Mouse (Mus musculus): ENCODE measurements at regions not wholly inside any gene's neighbourhood (a gene's known extent, or its start where the extent isn't known, plus 50 kb on each side); places are given as distances from the start of the nearest gene placed in this dataset.
A peak's percentile ranks its signal among the peaks of the same experiment; 100 is the strongest.

- DNase-seq (ENCODE audit: low read depth, low spot score), result no peak
- Histone ChIP-seq H3K9ac (ENCODE audit: control insufficient read depth, low read depth, low read length, poor library complexity, severe bottlenecking) (no peak overlapping the region), H3K27me3 (ENCODE audit: control insufficient read depth in 1 of 2, insufficient read depth in 2 of 2, low read length in 2 of 2) (peaks cover 0 to 2% of the 10 kb centered on the region in 2 experiments; a peak in 2 of 4 replicates), H3K36me3 (ENCODE audit: control insufficient read depth in 1 of 2, insufficient read depth in 2 of 2, low read length in 2 of 2) (peaks cover 0 to 16% of the 10 kb centered on the region in 2 experiments; a peak in 2 of 4 replicates), H3K4me1 (ENCODE audit: control insufficient read depth in 1 of 2, insufficient read depth in 2 of 2, low read length in 2 of 2) (peaks cover 0 to 30% of the 10 kb centered on the region in 2 experiments; a peak in 2 of 4 replicates), H3K9me3 (replicated peaks; ENCODE audit: insufficient read depth, low read length) (no peaks in the 10 kb centered on the region), H3K79me2 (ENCODE audit: control insufficient read depth, insufficient read depth, low read length, poor library complexity) (no peaks in the 10 kb centered on the region), H3K27ac (ENCODE audit: control insufficient read depth, low read depth, low read length) (no peak overlapping the region), H3K4me3 (ENCODE audit: control insufficient read depth in 1 of 2, insufficient read depth in 1 of 2, low read depth in 2 of 2, low read length in 2 of 2) (no peak overlapping the region)
- TF ChIP-seq MYB (IDR thresholded peaks at IDR 0.05; ENCODE audit: low read depth, low read length) (no peak), JUND (IDR thresholded peaks at IDR 0.05; ENCODE audit: low read depth, low read length) (no peak), UBTF (IDR thresholded peaks at IDR 0.05; ENCODE audit: borderline replicate concordance, insufficient read depth, low read depth, low read length) (no peak), E2F4 (IDR thresholded peaks at IDR 0.05; ENCODE audit: borderline replicate concordance, low read depth, low read length) (no peak), ETS1 (IDR thresholded peaks at IDR 0.05; ENCODE audit: low read depth, low read length) (no peak), NELFE (IDR thresholded peaks at IDR 0.05; ENCODE audit: low read depth, low read length) (no peak), TCF12 (IDR thresholded peaks at IDR 0.05; ENCODE audit: low read depth, low read length) (no peak), USF1 (IDR thresholded peaks at IDR 0.05; ENCODE audit: low read depth, low read length) (no peak), MXI1 (IDR thresholded peaks at IDR 0.05; ENCODE audit: low read depth, low read length) (no peak), USF2 (IDR thresholded peaks at IDR 0.05; ENCODE audit: borderline replicate concordance in 1 of 2, insufficient read depth in 1 of 2, low read depth in 1 of 2, low read length in 2 of 2) (no peak), MAX (IDR thresholded peaks at IDR 0.05; ENCODE audit: low read length) (no peak), SIN3A (IDR thresholded peaks at IDR 0.05; ENCODE audit: low read length) (no peak), TBP (IDR thresholded peaks at IDR 0.05; ENCODE audit: low read depth, low read length) (no peak), TAL1 (IDR thresholded peaks at IDR 0.05; ENCODE audit: low read length) (no peak), BHLHE40 (IDR thresholded peaks at IDR 0.05; ENCODE audit: borderline replicate concordance, low read depth, low read length) (no peak), POLR2AphosphoS5 (IDR thresholded peaks at IDR 0.05; ENCODE audit: borderline replicate concordance, low read depth, low read length) (no peak)
These were observed 127.7 kb downstream of the Sp3 start for GRCm38 (mm10) chr2:72852509-72852908.

GRCm38 (mm10) chr2:72855276-72855970 lies 124.8 kb downstream of the Sp3 start:
- no peak overlapping the region for H3K4me3 ChIP-seq (ENCODE audit: control insufficient read depth in 1 of 2, insufficient read depth in 1 of 2, low read depth in 2 of 2, low read length in 2 of 2)
- H3K9me3 ChIP-seq (replicated peaks; ENCODE audit: insufficient read depth, low read length), result no peaks in the 10 kb centered on the region
- H3K36me3 ChIP-seq (ENCODE audit: control insufficient read depth in 1 of 2, insufficient read depth in 2 of 2, low read length in 2 of 2), result peaks cover 0 to 16% of the 10 kb centered on the region in 2 experiments; a peak in 2 of 4 replicates
- H3K27ac ChIP-seq (ENCODE audit: control insufficient read depth, low read depth, low read length), result peak overlapping the region; percentile 47
- H3K27me3 ChIP-seq (ENCODE audit: control insufficient read depth in 1 of 2, insufficient read depth in 2 of 2, low read length in 2 of 2), result no peaks in the 10 kb centered on the region
- peaks cover 0 to 24% of the 10 kb centered on the region in 2 experiments; a peak in 2 of 4 replicates for H3K4me1 ChIP-seq (ENCODE audit: control insufficient read depth in 1 of 2, insufficient read depth in 2 of 2, low read length in 2 of 2)
- no peaks in the 10 kb centered on the region for H3K79me2 ChIP-seq (ENCODE audit: control insufficient read depth, insufficient read depth, low read length, poor library complexity)
- H3K9ac ChIP-seq (ENCODE audit: control insufficient read depth, low read depth, low read length, poor library complexity, severe bottlenecking), result peak overlapping the region; percentile 9; the same call in 1 of the 2 replicates
- DNase-seq (ENCODE audit: low read depth, low spot score), result peak; percentile 76
- TF ChIP-seq CHD1 (IDR thresholded peaks at IDR 0.05; ENCODE audit: low read depth, low read length) (no peak), ZMIZ1 (IDR thresholded peaks at IDR 0.05; ENCODE audit: low read depth, low read length) (no peak), JUND (IDR thresholded peaks at IDR 0.05; ENCODE audit: low read depth, low read length) (no peak), GATA1 (IDR thresholded peaks at IDR 0.05; ENCODE audit: low read depth, low read length) (peak; percentile 74), EP300 (IDR thresholded peaks at IDR 0.05; ENCODE audit: low read depth in 1 of 2, low read length in 2 of 2) (peak; percentile 69 to 75), POLR2A (IDR thresholded peaks at IDR 0.05; ENCODE audit: control insufficient read depth in 1 of 2, insufficient read depth in 1 of 2, low read depth in 1 of 2, low read length in 2 of 2, poor library complexity in 1 of 2) (no peak), MAX (IDR thresholded peaks at IDR 0.05; ENCODE audit: low read length) (peak; percentile 88), ZC3H11A (IDR thresholded peaks at IDR 0.05; ENCODE audit: low read depth, low read length) (no peak), SMC3 (IDR thresholded peaks at IDR 0.05; ENCODE audit: low read depth, low read length) (no peak), USF2 (IDR thresholded peaks at IDR 0.05; ENCODE audit: borderline replicate concordance in 1 of 2, insufficient read depth in 1 of 2, low read depth in 1 of 2, low read length in 2 of 2) (0 out of 4 replicates have a peak, but pooled peaks of 1 of the 2 experiments have one; percentile 39), CHD2 (IDR thresholded peaks at IDR 0.05; ENCODE audit: low read length) (no peak), MYC (IDR thresholded peaks at IDR 0.05; ENCODE audit: low read depth, low read length) (peak; percentile 88), POLR2AphosphoS2 (IDR thresholded peaks at IDR 0.05; ENCODE audit: low read length) (no peak), TBP (IDR thresholded peaks at IDR 0.05; ENCODE audit: low read depth, low read length) (no peak), MEF2A (IDR thresholded peaks at IDR 0.05; ENCODE audit: extremely low read depth, insufficient replicate concordance, low read depth, low read length, poor library complexity, severe bottlenecking) (no peak), ZKSCAN1 (IDR thresholded peaks at IDR 0.05; ENCODE audit: low read depth, low read length) (no peak), ZNF384 (IDR thresholded peaks at IDR 0.05; ENCODE audit: low read depth, low read length) (peak; percentile 77), NRF1 (IDR thresholded peaks at IDR 0.05; ENCODE audit: insufficient read depth, low read depth, low read length, poor library complexity, severe bottlenecking) (peak; percentile 78), SIN3A (IDR thresholded peaks at IDR 0.05; ENCODE audit: low read length) (peak; percentile 64)

Data from MEL (cell line).